Mouse (Mus musculus) midbrain, embryonic 16.5 days (tissue): ENCODE measurements around the gene Kdr. TPM values are rescaled to one million over a fixed set of nuclear protein-coding genes. Genes with fewer than 3 reads are reported as not detected.
"Not testable (repeated sequence)": the region's sequence is repeated elsewhere in the genome, so short reads cannot be mapped to it uniquely, and the experiment has no call there.

Experiments used
- ATAC-seq: fragments of 200-750 bp; cut with Nextera tagmentation; 2 replicates; pipeline ENCODE4 v1.8.0; 2017; ENCODE audit warnings: moderate TSS enrichment
- H3K27ac ChIP-seq: fragments of 300-500 bp; sonication (generic); 2 replicates; pipeline ENCODE4 v1.5.1; 2014; ENCODE audit warnings: mild to moderate bottlenecking, low read length, mixed read lengths
- H3K27me3 ChIP-seq: fragments of 300-500 bp; sonication (generic); 2 replicates; pipeline ENCODE4 v1.6.1; 2014; ENCODE audit warnings: low read depth, low read length, mixed read lengths; ENCODE audit not compliant: control insufficient read depth, insufficient read depth
- H3K36me3 ChIP-seq: fragments of 300-500 bp; sonication (generic); 2 replicates; pipeline ENCODE4 v1.6.1; 2014; ENCODE audit warnings: mild to moderate bottlenecking, low read length, moderate library complexity, mixed read lengths; ENCODE audit not compliant: control insufficient read depth, insufficient read depth
- H3K4me1 ChIP-seq: fragments of 300-500 bp; sonication (generic); 2 replicates; pipeline ENCODE4 v1.6.1; 2014; ENCODE audit warnings: mild to moderate bottlenecking, low read length, mixed read lengths; ENCODE audit not compliant: control insufficient read depth, insufficient read depth
- H3K4me2 ChIP-seq: fragments of 300-500 bp; sonication (generic); 2 replicates; pipeline ENCODE4 v1.6.1; 2014; ENCODE audit warnings: mild to moderate bottlenecking, low read length, mixed read lengths
- H3K4me3 ChIP-seq: fragments of 300-500 bp; sonication (generic); 2 replicates; pipeline ENCODE4 v1.5.1; 2014; ENCODE audit warnings: low read depth, mild to moderate bottlenecking, low read length, moderate library complexity, mixed read lengths
- H3K9ac ChIP-seq: fragments of 300-500 bp; sonication (generic); 2 replicates; pipeline ENCODE4 v1.6.1; 2014; ENCODE audit warnings: low read depth, low read length, mixed read lengths
- H3K9me3 ChIP-seq: fragments of 300-500 bp; sonication (generic); replicated peaks from 2 replicates; pipeline ENCODE4 v1.6.1; 2014; ENCODE audit warnings: mild to moderate bottlenecking, low read length, mixed read lengths; ENCODE audit not compliant: control insufficient read depth, poor library complexity, severe bottlenecking
- WGBS: fragments of 180-500 bp; shearing (Covaris S2); extraction: QIAGEN DNeasy Blood & Tissue Kit; methylation state at CpG from one replicate; pipeline ENCODE4 v1.1.7; 2014; 5-methylcytosine and 5-hydroxymethylcytosine counted together
- polyA plus RNA-seq: library from polyadenylated mRNA; unstranded; fragments of >200 nt; fragmentation: Nextera tagmentation; extraction: Ambion mirVana; gene quantifications from 2 replicates; pipeline ENCODE4 v1.2.1, GENCODE M21; 2015

Kdr gene
- polyA plus RNA-seq, 1 experiment from 2014 or later = 22.7 TPM

DNA sequence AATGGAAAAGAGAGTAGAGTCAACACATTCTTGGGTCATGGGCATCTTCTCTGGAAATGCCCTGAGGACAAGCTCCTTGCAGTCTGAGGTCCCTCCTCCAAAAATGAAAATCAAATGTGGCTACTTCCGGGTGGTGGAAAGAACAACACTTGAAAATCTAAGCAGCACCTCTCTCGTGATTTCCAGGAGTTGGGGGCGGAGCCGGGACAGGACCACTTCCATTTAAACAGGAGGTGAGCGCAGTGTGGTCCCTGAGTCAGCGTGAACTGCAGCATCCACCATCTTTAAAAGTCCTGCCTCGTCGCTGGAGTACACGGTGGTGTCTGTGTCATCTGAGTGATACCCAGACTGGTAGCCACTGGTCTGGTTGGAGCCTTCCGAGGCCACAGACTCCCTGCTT lies 44.1 kb downstream of the Kdr start:
- WGBS = 91% methylated on average over 10 of the region's 10 CpGs
- no peak overlapping the region for H3K9ac ChIP-seq
- H3K4me2 ChIP-seq = no peak overlapping the region
- H3K9me3 ChIP-seq = no peaks in the 10 kb centered on the region
- H3K4me3 ChIP-seq = no peak overlapping the region
- no peak overlapping the region for H3K27ac ChIP-seq
- no peaks in the 10 kb centered on the region for H3K27me3 ChIP-seq
- ATAC-seq = no peak
- H3K36me3 ChIP-seq = no peaks in the 10 kb centered on the region
- no peaks in the 10 kb centered on the region for H3K4me1 ChIP-seq

DNA sequence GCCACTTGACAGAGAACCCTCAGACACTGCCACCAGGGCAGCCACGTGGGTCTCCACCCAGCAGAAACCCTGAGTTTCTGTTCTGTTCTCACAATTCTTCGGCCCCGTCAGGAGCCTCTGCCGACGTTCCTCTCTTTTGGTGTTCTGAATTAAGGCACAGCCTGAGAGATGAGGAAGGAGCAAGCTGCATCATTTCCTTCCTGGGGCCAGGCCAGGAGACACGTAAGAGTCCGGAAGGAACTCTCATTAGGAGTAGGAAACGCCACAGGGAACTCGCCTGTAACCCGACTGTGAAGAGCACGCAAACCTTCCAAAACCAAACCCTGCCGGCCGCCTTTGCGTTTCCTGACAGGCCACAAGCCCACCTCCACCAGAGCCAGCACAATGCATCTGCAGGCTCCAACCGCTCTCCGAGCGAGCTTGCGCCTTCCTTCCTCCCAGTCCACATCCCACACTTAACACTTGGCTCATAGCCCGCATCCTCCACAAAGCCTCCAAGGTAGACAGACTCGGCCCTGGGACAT lies 44.7 kb downstream of the Kdr start:
- ATAC-seq = no peak
- Histone ChIP-seq H3K4me3 (no peak overlapping the region), H3K27ac (no peak overlapping the region), H3K36me3 (no peaks in the 10 kb centered on the region), H3K4me1 (no peaks in the 10 kb centered on the region), H3K4me2 (no peak overlapping the region), H3K27me3 (no peaks in the 10 kb centered on the region), H3K9me3 (no peaks in the 10 kb centered on the region), H3K9ac (no peak overlapping the region)
- WGBS = 91% methylated on average over 20 of the region's 20 CpGs

DNA sequence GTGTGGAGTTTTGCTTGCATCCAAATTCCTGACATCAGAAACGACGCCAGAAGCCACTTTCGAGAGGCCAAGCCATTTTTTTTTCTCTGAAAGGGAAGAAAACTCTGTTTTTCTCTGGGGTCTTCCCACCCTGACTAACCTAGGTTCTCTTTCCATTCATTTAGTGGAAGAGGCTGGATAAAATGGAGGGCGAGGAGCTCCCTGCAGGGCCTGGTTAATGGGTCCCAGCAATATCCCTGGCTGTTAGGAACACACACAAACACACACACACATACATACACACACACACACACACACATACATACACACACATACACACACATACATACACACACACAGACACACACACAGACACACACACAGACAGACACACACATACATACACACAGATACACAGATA lies 46.8 kb downstream of the Kdr start:
- not testable (repeated sequence) for H3K27ac ChIP-seq, H3K9me3 ChIP-seq, H3K27me3 ChIP-seq, ATAC-seq, H3K4me3 ChIP-seq, H3K4me2 ChIP-seq, H3K36me3 ChIP-seq, H3K9ac ChIP-seq, H3K4me1 ChIP-seq
- WGBS = 94% methylated on average over 4 of the region's 4 CpGs

DNA sequence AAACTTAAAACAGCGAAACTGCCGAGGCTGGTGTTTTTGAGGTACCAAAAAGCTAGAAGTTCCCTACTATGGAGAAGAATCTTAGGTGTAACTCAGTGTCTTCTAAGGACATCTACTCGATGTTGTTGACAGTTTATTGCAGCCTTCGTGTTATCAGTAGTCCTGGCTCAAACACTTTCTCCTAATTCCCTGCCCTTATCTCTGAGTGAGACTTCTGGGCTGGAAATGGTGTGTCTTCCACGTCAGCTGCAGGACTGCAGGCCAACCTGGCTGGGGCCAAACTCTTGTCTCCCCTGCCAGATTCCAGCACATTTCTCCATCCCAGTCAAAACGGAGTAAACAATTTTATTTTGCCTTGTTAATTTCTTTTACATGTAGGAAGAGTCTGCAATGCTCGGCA lies 48.3 kb downstream of the Kdr start:
- 85% methylated on average over 7 of the region's 7 CpGs for WGBS
- no peak overlapping the region for H3K9ac ChIP-seq
- H3K4me2 ChIP-seq = no peak overlapping the region
- no peaks in the 10 kb centered on the region for H3K4me1 ChIP-seq
- no peaks in the 10 kb centered on the region for H3K27me3 ChIP-seq
- no peaks in the 10 kb centered on the region for H3K36me3 ChIP-seq
- no peak overlapping the region for H3K4me3 ChIP-seq
- ATAC-seq = no peak
- no peak overlapping the region for H3K27ac ChIP-seq
- no peaks in the 10 kb centered on the region for H3K9me3 ChIP-seq

DNA sequence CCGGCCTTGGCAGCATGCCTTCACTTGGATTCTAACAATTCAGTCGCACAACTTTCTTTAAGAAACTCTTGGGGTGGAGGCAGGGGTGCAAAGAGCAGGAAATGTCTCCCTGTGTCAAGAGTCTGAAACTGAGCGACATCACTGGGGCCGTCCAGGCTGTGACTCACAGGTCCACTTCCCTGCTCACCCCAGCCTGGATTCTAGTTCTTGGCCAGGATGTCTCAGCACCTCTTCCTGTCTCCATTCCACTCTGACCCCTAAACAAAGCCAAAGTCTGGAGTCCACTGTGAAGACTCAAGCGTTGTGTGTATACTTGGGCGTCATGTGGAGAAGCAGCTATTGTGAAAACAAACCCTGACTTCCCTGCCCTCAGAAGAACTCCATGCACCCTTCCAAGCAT lies 55.6 kb downstream of the Kdr start:
- Histone ChIP-seq H3K9ac (no peak overlapping the region), H3K9me3 (no peaks in the 10 kb centered on the region), H3K27ac (no peak overlapping the region), H3K4me2 (no peak overlapping the region), H3K4me3 (no peak overlapping the region), H3K4me1 (no peaks in the 10 kb centered on the region), H3K36me3 (no peaks in the 10 kb centered on the region), H3K27me3 (no peaks in the 10 kb centered on the region)
- ATAC-seq = no peak
- WGBS = 81% methylated on average over 6 of the region's 6 CpGs

DNA sequence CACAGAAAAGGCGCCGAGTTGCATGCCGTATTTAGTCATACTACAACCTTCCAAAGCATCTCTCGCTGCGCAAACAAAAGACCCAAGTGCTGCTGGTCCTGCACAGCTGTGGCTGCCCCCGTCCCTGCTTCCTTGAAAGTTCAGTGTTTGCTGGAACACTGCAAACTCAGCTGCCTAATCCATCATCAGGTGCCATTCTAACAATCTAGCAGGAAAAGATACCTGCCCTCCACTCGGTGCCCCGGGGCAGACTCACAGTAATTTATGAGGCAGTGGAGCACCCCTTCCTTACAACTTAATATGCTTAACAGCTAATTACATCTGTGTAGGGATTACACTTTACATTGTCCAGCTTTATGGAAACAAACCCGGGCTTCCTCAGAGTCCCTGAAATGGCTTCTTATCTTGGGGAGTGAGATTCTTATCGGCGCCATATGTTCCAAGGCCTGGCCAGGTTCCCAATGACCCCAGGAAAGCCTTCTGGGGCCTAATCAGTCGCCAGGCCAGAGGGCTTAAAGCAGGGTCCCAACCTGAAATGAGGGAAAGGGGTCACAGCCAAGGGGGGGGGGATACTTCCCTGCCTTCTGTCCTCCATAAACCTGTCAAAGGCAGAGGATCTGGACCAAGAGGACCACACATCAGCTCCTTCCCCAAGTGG lies 56.4 kb downstream of the Kdr start:
- Histone ChIP-seq H3K9me3 (no peaks in the 10 kb centered on the region), H3K27ac (no peak overlapping the region), H3K4me2 (no peak overlapping the region), H3K4me3 (no peak overlapping the region), H3K4me1 (no peaks in the 10 kb centered on the region), H3K9ac (no peak overlapping the region), H3K27me3 (no peaks in the 10 kb centered on the region), H3K36me3 (no peaks in the 10 kb centered on the region)
- WGBS = 75% methylated on average over 12 of the region's 12 CpGs
- no peak for ATAC-seq

DNA sequence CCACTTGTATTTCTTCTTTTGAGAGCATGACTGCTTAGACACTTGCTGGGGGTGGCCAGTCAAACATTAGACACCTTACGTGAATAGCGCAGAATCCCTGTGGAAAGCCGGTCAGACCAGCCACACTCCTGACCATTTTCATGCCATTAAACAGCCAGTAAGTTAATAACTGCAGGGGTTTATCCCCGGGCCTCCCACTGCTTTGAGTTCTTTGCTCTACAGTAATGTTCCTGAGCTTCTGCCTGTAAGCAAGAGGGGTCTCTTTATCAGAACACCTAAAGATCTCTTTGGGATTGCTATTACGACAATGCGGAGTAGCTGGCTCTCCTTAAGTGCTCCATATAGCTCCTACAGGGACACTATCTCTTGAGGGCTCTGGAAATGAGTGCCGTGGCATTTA lies 58.7 kb downstream of the Kdr start:
- Histone ChIP-seq H3K27ac (no peak overlapping the region), H3K4me2 (no peak overlapping the region), H3K27me3 (no peaks in the 10 kb centered on the region), H3K9ac (no peak overlapping the region), H3K36me3 (no peaks in the 10 kb centered on the region), H3K9me3 (no peaks in the 10 kb centered on the region), H3K4me1 (no peaks in the 10 kb centered on the region), H3K4me3 (no peak overlapping the region)
- no peak for ATAC-seq
- WGBS = 85% methylated on average over 7 of the region's 7 CpGs

DNA sequence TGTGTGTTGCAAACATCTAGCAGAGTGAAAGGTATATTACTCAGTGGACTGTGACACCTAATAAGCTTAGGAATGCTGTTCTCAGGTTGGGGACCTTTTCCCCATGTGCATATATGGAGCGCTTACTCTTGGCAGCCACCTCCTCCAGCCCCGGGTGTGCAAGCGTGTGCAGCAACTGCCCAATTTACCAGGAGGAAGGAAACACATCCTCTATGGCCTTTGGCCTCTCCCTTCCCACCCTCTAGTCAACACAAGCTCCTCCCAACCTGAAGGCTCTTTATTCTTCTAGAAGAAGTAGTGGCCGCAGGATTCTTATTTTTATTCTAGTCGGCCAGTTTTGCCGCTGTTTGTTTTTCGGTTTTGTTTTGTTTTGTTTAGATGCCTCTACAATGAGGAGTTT lies 60.1 kb downstream of the Kdr start:
- Histone ChIP-seq H3K9me3 (no peaks in the 10 kb centered on the region), H3K4me2 (no peak overlapping the region), H3K36me3 (no peaks in the 10 kb centered on the region), H3K27ac (no peak overlapping the region), H3K9ac (no peak overlapping the region), H3K27me3 (no peaks in the 10 kb centered on the region), H3K4me3 (no peak overlapping the region), H3K4me1 (no peaks in the 10 kb centered on the region)
- 93% methylated on average over 7 of the region's 7 CpGs for WGBS
- no peak for ATAC-seq

DNA sequence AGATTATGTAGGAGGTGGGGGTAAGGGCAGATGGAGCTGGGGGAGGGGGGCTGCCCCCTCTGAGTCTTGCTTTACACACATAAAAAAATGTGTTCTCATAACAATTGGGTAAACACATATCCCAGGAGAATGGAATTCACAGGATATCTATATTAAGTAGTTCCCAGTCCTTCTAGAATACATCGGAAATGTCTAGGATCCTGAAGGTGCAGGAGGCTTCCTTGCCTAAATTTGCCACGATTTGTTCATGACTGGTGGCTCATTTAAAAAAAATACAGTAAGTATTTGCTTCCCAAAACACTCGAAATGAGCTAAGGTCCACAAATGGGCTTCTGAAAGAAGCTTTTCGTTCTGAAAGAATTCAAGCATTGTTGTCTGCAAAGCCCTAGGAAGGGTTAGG lies 61.0 kb downstream of the Kdr start:
- 80% methylated on average over 4 of the region's 4 CpGs for WGBS
- H3K9me3 ChIP-seq = no peaks in the 10 kb centered on the region
- no peak overlapping the region for H3K4me3 ChIP-seq
- H3K4me2 ChIP-seq = no peak overlapping the region
- no peak for ATAC-seq
- H3K27ac ChIP-seq = no peak overlapping the region
- H3K4me1 ChIP-seq = no peaks in the 10 kb centered on the region
- no peaks in the 10 kb centered on the region for H3K36me3 ChIP-seq
- no peak overlapping the region for H3K9ac ChIP-seq
- H3K27me3 ChIP-seq = no peaks in the 10 kb centered on the region
